Mouse (Mus musculus) forebrain, embryonic 12.5 days (tissue): ENCODE data around the gene Nde1. TPM values are rescaled to one million over a fixed set of nuclear protein-coding genes. Genes with fewer than 3 reads are reported as not detected.
A peak's percentile ranks its signal among the peaks of the same experiment; 100 is the strongest.

Source experiments
- ATAC-seq: fragments of 200-750 bp; cut with Nextera tagmentation; 2 replicates; pipeline ENCODE4 v1.8.0; 2017; ENCODE audit warnings: moderate TSS enrichment; ENCODE audit not compliant: low FRiP score
- H3K27ac ChIP-seq: fragments of 300-500 bp; sonication (generic); 2 replicates; pipeline ENCODE4 v1.5.1; 2016; ENCODE audit warnings: mild to moderate bottlenecking
- H3K27me3 ChIP-seq: fragments of 300-500 bp; sonication (generic); 2 replicates; pipeline ENCODE4 v1.6.1; 2016; ENCODE audit warnings: mild to moderate bottlenecking
- H3K36me3 ChIP-seq: fragments of 300-500 bp; sonication (generic); replicated peaks from 2 replicates; pipeline ENCODE4 v1.6.1; 2016; ENCODE audit warnings: mild to moderate bottlenecking
- H3K4me1 ChIP-seq: fragments of 300-500 bp; sonication (generic); 2 replicates; pipeline ENCODE4 v1.6.1; 2016
- H3K4me2 ChIP-seq: fragments of 300-500 bp; sonication (generic); 2 replicates; pipeline ENCODE4 v1.6.1; 2016; ENCODE audit warnings: mild to moderate bottlenecking, moderate library complexity
- H3K4me3 ChIP-seq: fragments of 300-500 bp; sonication (generic); replicated peaks from 2 replicates; pipeline ENCODE4 v1.5.1; 2016; ENCODE audit warnings: mild to moderate bottlenecking
- H3K9ac ChIP-seq: fragments of 300-500 bp; sonication (generic); 2 replicates; pipeline ENCODE4 v1.6.1; 2016; ENCODE audit warnings: mild to moderate bottlenecking
- H3K9me3 ChIP-seq: fragments of 300-500 bp; sonication (generic); 2 replicates; pipeline ENCODE4 v1.6.1; 2016
- WGBS: fragments of 180-500 bp; shearing (Covaris S2); methylation state at CpG from one replicate; pipeline ENCODE4 v1.1.7; 2016; 5-methylcytosine and 5-hydroxymethylcytosine counted together
- polyA plus RNA-seq: library from polyadenylated mRNA; unstranded; fragments of >200 nt; fragmentation: Nextera tagmentation; extraction: Ambion mirVana; gene quantifications from 2 replicates; pipeline ENCODE4 v1.2.1, GENCODE M21; 2016

The Nde1 gene
- 161 and 162 TPM in 2 replicates for polyA plus RNA-seq

- H3K4me1 ChIP-seq = peaks cover 35% of the 10 kb centered on the region
- peak; percentile 90 for ATAC-seq
- H3K27me3 ChIP-seq = no peaks in the 10 kb centered on the region
- peak within 1 kb of the TSS; percentile 82 for H3K27ac ChIP-seq
- H3K4me3 ChIP-seq = peak within 1 kb of the TSS; percentile 65
- H3K9me3 ChIP-seq = no peaks in the 10 kb centered on the region
- peak within 1 kb of the TSS; percentile 80 for H3K9ac ChIP-seq
- WGBS = under 1% methylated on average over 41 of the region's 43 CpGs
- H3K36me3 ChIP-seq = no peaks in the 10 kb centered on the region
- H3K4me2 ChIP-seq = peak within 1 kb of the TSS; percentile 67
These were observed at the start of gene Nde1, which contains the start of gene Marf1 for GRCm38 (mm10) chr16:14162988-14163416. Gene Nde1, plus strand, starts transcription at chr16:14163275. Gene Marf1, minus strand, starts transcription at chr16:14163351.

GRCm38 (mm10) chr16:14117299-14117698 lies 45.8 kb upstream of the Nde1 start:
- Histone ChIP-seq H3K27ac (no peak overlapping the region), H3K4me3 (no peak overlapping the region), H3K9me3 (no peaks in the 10 kb centered on the region), H3K4me2 (no peak overlapping the region), H3K9ac (no peak overlapping the region), H3K27me3 (no peaks in the 10 kb centered on the region), H3K36me3 (peaks cover 74% of the 10 kb centered on the region), H3K4me1 (no peaks in the 10 kb centered on the region)
- no peak for ATAC-seq
- WGBS = 90% methylated on average over 2 of the region's 2 CpGs

GRCm38 (mm10) chr16:14120941-14121340 lies 42.1 kb upstream of the Nde1 start:
- no peaks in the 10 kb centered on the region for H3K27me3 ChIP-seq
- H3K36me3 ChIP-seq = peaks cover 80% of the 10 kb centered on the region
- ATAC-seq = no peak
- no peak overlapping the region for H3K4me2 ChIP-seq
- no peaks in the 10 kb centered on the region for H3K4me1 ChIP-seq
- WGBS = 95% methylated on average over 5 of the region's 5 CpGs
- H3K27ac ChIP-seq = no peak overlapping the region
- H3K9me3 ChIP-seq = no peaks in the 10 kb centered on the region
- no peak overlapping the region for H3K9ac ChIP-seq
- H3K4me3 ChIP-seq = no peak overlapping the region

- WGBS = 96% methylated on average over 7 of the region's 7 CpGs
These were observed 41.5 kb upstream of the Nde1 start for GRCm38 (mm10) chr16:14121563-14121962.

GRCm38 (mm10) chr16:14122586-14122985 lies 40.5 kb upstream of the Nde1 start:
- no peak overlapping the region for H3K4me2 ChIP-seq
- H3K9ac ChIP-seq = no peak overlapping the region
- no peaks in the 10 kb centered on the region for H3K27me3 ChIP-seq
- H3K4me1 ChIP-seq = no peaks in the 10 kb centered on the region
- peaks cover 82% of the 10 kb centered on the region for H3K36me3 ChIP-seq
- H3K27ac ChIP-seq = no peak overlapping the region
- no peak for ATAC-seq
- no peak overlapping the region for H3K4me3 ChIP-seq
- H3K9me3 ChIP-seq = no peaks in the 10 kb centered on the region

More at GRCm38 (mm10) chr16:14121563-14121962, 41.5 kb upstream of the Nde1 start:
- ATAC-seq = no peak
- no peak overlapping the region for H3K4me2 ChIP-seq
- H3K4me3 ChIP-seq = no peak overlapping the region
- no peaks in the 10 kb centered on the region for H3K4me1 ChIP-seq
- peaks cover 84% of the 10 kb centered on the region for H3K36me3 ChIP-seq
- H3K9ac ChIP-seq = no peak overlapping the region
- H3K9me3 ChIP-seq = no peaks in the 10 kb centered on the region
- no peaks in the 10 kb centered on the region for H3K27me3 ChIP-seq
- H3K27ac ChIP-seq = no peak overlapping the region

- 88% methylated on average over 2 of the region's 2 CpGs for WGBS
These were observed 39.2 kb upstream of the Nde1 start for GRCm38 (mm10) chr16:14123901-14124300.

GRCm38 (mm10) chr16:14124709-14125108 lies 38.4 kb upstream of the Nde1 start:
- peaks cover 95% of the 10 kb centered on the region for H3K36me3 ChIP-seq
- H3K27me3 ChIP-seq = no peaks in the 10 kb centered on the region
- no peak for ATAC-seq
- H3K4me3 ChIP-seq = no peak overlapping the region
- WGBS = 95% methylated on average over 7 of the region's 7 CpGs
- no peak overlapping the region for H3K27ac ChIP-seq
- H3K9ac ChIP-seq = no peak overlapping the region
- H3K9me3 ChIP-seq = no peaks in the 10 kb centered on the region
- H3K4me1 ChIP-seq = no peaks in the 10 kb centered on the region
- no peak overlapping the region for H3K4me2 ChIP-seq

More at GRCm38 (mm10) chr16:14123901-14124300, 39.2 kb upstream of the Nde1 start:
- Histone ChIP-seq H3K9me3 (no peaks in the 10 kb centered on the region), H3K4me2 (no peak overlapping the region), H3K27ac (no peak overlapping the region), H3K9ac (no peak overlapping the region), H3K27me3 (no peaks in the 10 kb centered on the region), H3K4me1 (no peaks in the 10 kb centered on the region), H3K4me3 (no peak overlapping the region), H3K36me3 (peaks cover 90% of the 10 kb centered on the region)
- ATAC-seq = no peak

- Histone ChIP-seq H3K27ac (no peak overlapping the region), H3K4me3 (no peak overlapping the region), H3K9me3 (no peaks in the 10 kb centered on the region), H3K4me2 (no peak overlapping the region), H3K27me3 (no peaks in the 10 kb centered on the region), H3K4me1 (no peaks in the 10 kb centered on the region), H3K9ac (no peak overlapping the region), H3K36me3 (peaks cover 96% of the 10 kb centered on the region)
- ATAC-seq = no peak
- WGBS = 97% methylated on average over 1 of the region's 1 CpGs
These were observed 37.8 kb upstream of the Nde1 start for GRCm38 (mm10) chr16:14125253-14125652.

- H3K27me3 ChIP-seq = no peaks in the 10 kb centered on the region
- no peak overlapping the region for H3K4me2 ChIP-seq
- no peaks in the 10 kb centered on the region for H3K9me3 ChIP-seq
- H3K27ac ChIP-seq = no peak overlapping the region
- no peak overlapping the region for H3K4me3 ChIP-seq
- no peaks in the 10 kb centered on the region for H3K4me1 ChIP-seq
- ATAC-seq = no peak
- peaks cover 91% of the 10 kb centered on the region for H3K36me3 ChIP-seq
- H3K9ac ChIP-seq = no peak overlapping the region
These were observed 34.1 kb upstream of the Nde1 start for GRCm38 (mm10) chr16:14128977-14129376.

GRCm38 (mm10) chr16:14130796-14131195 lies 32.3 kb upstream of the Nde1 start:
- no peak overlapping the region for H3K9ac ChIP-seq
- no peak overlapping the region for H3K4me3 ChIP-seq
- no peak overlapping the region for H3K27ac ChIP-seq
- 90% methylated on average over 7 of the region's 7 CpGs for WGBS
- no peak for ATAC-seq
- no peak overlapping the region for H3K4me2 ChIP-seq
- no peaks in the 10 kb centered on the region for H3K4me1 ChIP-seq
- peaks cover 88% of the 10 kb centered on the region for H3K36me3 ChIP-seq
- H3K27me3 ChIP-seq = no peaks in the 10 kb centered on the region
- no peaks in the 10 kb centered on the region for H3K9me3 ChIP-seq

- ATAC-seq = no peak
- Histone ChIP-seq H3K4me3 (no peak overlapping the region), H3K27me3 (no peaks in the 10 kb centered on the region), H3K9ac (no peak overlapping the region), H3K27ac (no peak overlapping the region), H3K9me3 (no peaks in the 10 kb centered on the region), H3K4me1 (no peaks in the 10 kb centered on the region), H3K36me3 (peaks cover 88% of the 10 kb centered on the region), H3K4me2 (no peak overlapping the region)
- WGBS = 87% methylated on average over 3 of the region's 3 CpGs
These were observed 31.7 kb upstream of the Nde1 start for GRCm38 (mm10) chr16:14131376-14131775.

GRCm38 (mm10) chr16:14131838-14132237 lies 31.2 kb upstream of the Nde1 start:
- 89% methylated on average over 5 of the region's 5 CpGs for WGBS
- no peak overlapping the region for H3K9ac ChIP-seq
- no peaks in the 10 kb centered on the region for H3K4me1 ChIP-seq
- H3K4me3 ChIP-seq = no peak overlapping the region
- peaks cover 89% of the 10 kb centered on the region for H3K36me3 ChIP-seq
- no peak for ATAC-seq
- H3K27ac ChIP-seq = no peak overlapping the region
- H3K4me2 ChIP-seq = no peak overlapping the region
- no peaks in the 10 kb centered on the region for H3K9me3 ChIP-seq
- H3K27me3 ChIP-seq = no peaks in the 10 kb centered on the region

- Histone ChIP-seq H3K36me3 (peaks cover 85% of the 10 kb centered on the region), H3K4me2 (no peak overlapping the region), H3K4me1 (no peaks in the 10 kb centered on the region), H3K9ac (no peak overlapping the region), H3K9me3 (no peaks in the 10 kb centered on the region), H3K27me3 (no peaks in the 10 kb centered on the region), H3K27ac (no peak overlapping the region), H3K4me3 (no peak overlapping the region)
- no peak for ATAC-seq
- WGBS = 85% methylated on average over 2 of the region's 2 CpGs
These were observed 28.1 kb upstream of the Nde1 start for GRCm38 (mm10) chr16:14135014-14135413.
